13 mouse cellular contexts compared by ENCODE assay signal in the genomic region with DNA sequence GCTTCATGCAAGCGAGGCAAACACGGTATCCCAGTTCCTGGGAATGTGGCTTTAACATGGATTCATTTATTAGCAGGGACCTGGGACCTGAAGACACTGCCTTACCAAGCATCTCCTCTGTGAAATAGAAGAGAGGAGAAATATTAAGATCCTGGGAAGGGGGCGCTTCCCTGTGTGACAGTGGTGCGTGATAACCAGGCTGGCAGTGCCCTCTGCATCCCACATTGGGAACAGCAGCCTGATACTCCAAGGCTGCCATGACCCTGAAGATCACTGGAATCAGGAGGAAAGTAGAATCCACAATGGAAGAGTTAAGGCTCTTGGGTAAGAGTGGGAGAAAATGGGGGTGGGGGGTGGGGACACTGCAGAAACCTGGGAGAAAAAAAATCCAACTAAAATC. TPM values are rescaled to one million over a fixed set of nuclear protein-coding genes. Genes with fewer than 3 reads are reported as not detected.
DNase-seq lines count a peak whose midpoint lies in the region; ATAC-seq and TF ChIP-seq lines count a peak whose summit lies in the region.
"Had no signal": no experiment of that assay in that cellular context is flagged by ENCODE, and none has a peak within 500 bp of the region (broad histone marks: within the 10 kb centered on the region; RNA-seq: fewer than 3 reads in every experiment).

No protein-coding gene starts in this region.

- TF ChIP-seq CTCF in hindbrain, postnatal 0 days (IDR thresholded peaks at IDR 0.05; ENCODE audit: low read depth): peak; percentile 84
- TF ChIP-seq CTCF in olfactory bulb, adult 2 months (IDR thresholded peaks at IDR 0.05; ENCODE audit: insufficient read depth, low read depth, low read length): peak; percentile 64

- TF ChIP-seq POLR2A in olfactory bulb, adult 2 months (IDR thresholded peaks at IDR 0.05; ENCODE audit: insufficient read depth, low read depth, low read length): no peak

- H3K36me3 ChIP-seq in hindbrain, postnatal 0 days (ENCODE audit: insufficient read depth, low read length): no peaks in the 10 kb centered on the region
- no peaks in the 10 kb centered on the region for H3K36me3 ChIP-seq in hindbrain, embryonic 16.5 days (ENCODE audit: control insufficient read depth, insufficient read depth, low read length)
- no peaks in the 10 kb centered on the region for H3K36me3 ChIP-seq in midbrain, embryonic 10.5 days
- H3K36me3 ChIP-seq in midbrain, embryonic 16.5 days (ENCODE audit: control insufficient read depth, insufficient read depth, low read length): no peaks in the 10 kb centered on the region
- H3K36me3 ChIP-seq: embryonic facial prominence, embryonic 12.5 days; heart, embryonic 15.5 days; midbrain, embryonic 12.5 days had no signal

- WGBS in hindbrain, postnatal 0 days: 32% methylated on average over 4 of the region's 4 CpGs
- WGBS in hindbrain, embryonic 16.5 days: 28% methylated on average over 4 of the region's 4 CpGs
- whole genome bisulfite sequencing in midbrain, embryonic 10.5 days: 47% methylated on average over 4 of the region's 4 CpGs
- 44% methylated on average over 4 of the region's 4 CpGs for WGBS in midbrain, embryonic 16.5 days
- WGBS in olfactory bulb, adult 2 months: 28% methylated on average over 4 of the region's 4 CpGs

- ATAC-seq in hindbrain, postnatal 0 days: peak; percentile 55
- no peak for ATAC-seq in hindbrain, embryonic 16.5 days
- ATAC-seq in midbrain, embryonic 16.5 days: no peak

- no peak overlapping the region for H3K4me2 ChIP-seq in hindbrain, postnatal 0 days (ENCODE audit: low read depth, low read length)
- no peak overlapping the region for H3K4me2 ChIP-seq in hindbrain, embryonic 16.5 days (ENCODE audit: low read length)
- H3K4me2 ChIP-seq in midbrain, embryonic 16.5 days (ENCODE audit: low read length): no peak overlapping the region
- H3K4me2 ChIP-seq: embryonic facial prominence, embryonic 12.5 days; heart, embryonic 15.5 days; midbrain, embryonic 12.5 days had no signal

- peaks cover 48% of the 10 kb centered on the region for H3K27me3 ChIP-seq in hindbrain, postnatal 0 days (ENCODE audit: insufficient read depth, low read length)
- peaks cover 62% of the 10 kb centered on the region for H3K27me3 ChIP-seq in hindbrain, embryonic 16.5 days (replicated peaks; ENCODE audit: control insufficient read depth, insufficient read depth, low read length)
- peaks cover 95% of the 10 kb centered on the region for H3K27me3 ChIP-seq in midbrain, embryonic 10.5 days (ENCODE audit: low read depth, poor library complexity, severe bottlenecking)
- peaks cover 59% of the 10 kb centered on the region for H3K27me3 ChIP-seq in midbrain, embryonic 16.5 days (ENCODE audit: control insufficient read depth, insufficient read depth, low read depth, low read length)

- no peak overlapping the region for H3K27ac ChIP-seq in hindbrain, postnatal 0 days
- H3K27ac ChIP-seq in hindbrain, embryonic 16.5 days (ENCODE audit: low read depth, low read length): no peak overlapping the region
- H3K27ac ChIP-seq in midbrain, embryonic 10.5 days (replicated peaks): no peak overlapping the region
- no peak overlapping the region for H3K27ac ChIP-seq in midbrain, embryonic 16.5 days (ENCODE audit: low read length)
- no peak overlapping the region for H3K27ac ChIP-seq in olfactory bulb, adult 2 months (ENCODE audit: insufficient read depth, low read depth, low read length)
- H3K27ac ChIP-seq: embryonic facial prominence, embryonic 12.5 days; heart, embryonic 15.5 days; midbrain, embryonic 12.5 days had no signal

- H3K9me3 ChIP-seq in hindbrain, postnatal 0 days (ENCODE audit: low read length): no peaks in the 10 kb centered on the region
- peaks cover 4% of the 10 kb centered on the region for H3K9me3 ChIP-seq in hindbrain, embryonic 16.5 days (ENCODE audit: control insufficient read depth, low read length)
- no peaks in the 10 kb centered on the region for H3K9me3 ChIP-seq in midbrain, embryonic 10.5 days (replicated peaks)
- no peaks in the 10 kb centered on the region; the same call in 1 of the 2 replicates for H3K9me3 ChIP-seq in midbrain, embryonic 16.5 days (replicated peaks; ENCODE audit: control insufficient read depth, low read length, poor library complexity, severe bottlenecking)
- H3K9me3 ChIP-seq: embryonic facial prominence, embryonic 12.5 days; heart, embryonic 15.5 days; midbrain, embryonic 12.5 days had no signal

- DNase-seq in adrenal gland, postnatal 10 days: peak; percentile 19
- DNase-seq in adrenal gland, adult 8-10 months: no peak
- DNase-seq in hindbrain, postnatal 0 days (ENCODE audit: low spot score): peak; percentile 79
- peak; percentile 24 for DNase-seq in midbrain, embryonic 10.5 days (ENCODE audit: low spot score)
- no peak for DNase-seq in right cerebral cortex, postnatal 14 days
- DNase-seq: kidney, adult 18-20 months had no signal

- H3K9ac ChIP-seq in hindbrain, postnatal 0 days (replicated peaks; ENCODE audit: low read length): no peak overlapping the region
- H3K9ac ChIP-seq in hindbrain, embryonic 16.5 days (ENCODE audit: low read depth, low read length): no peak overlapping the region
- no peak overlapping the region for H3K9ac ChIP-seq in midbrain, embryonic 16.5 days (ENCODE audit: low read depth, low read length)
- H3K9ac ChIP-seq: embryonic facial prominence, embryonic 12.5 days; heart, embryonic 15.5 days; midbrain, embryonic 12.5 days had no signal

- no peak overlapping the region for H3K4me3 ChIP-seq in hindbrain, postnatal 0 days (ENCODE audit: low read length)
- H3K4me3 ChIP-seq in hindbrain, embryonic 16.5 days (ENCODE audit: low read length): no peak overlapping the region
- H3K4me3 ChIP-seq in midbrain, embryonic 10.5 days: no peak overlapping the region
- no peak overlapping the region for H3K4me3 ChIP-seq in midbrain, embryonic 16.5 days (ENCODE audit: low read depth, low read length)
- no peak overlapping the region for H3K4me3 ChIP-seq in olfactory bulb, adult 2 months (ENCODE audit: insufficient read depth, low read depth, low read length)
- H3K4me3 ChIP-seq: embryonic facial prominence, embryonic 12.5 days; heart, embryonic 15.5 days; midbrain, embryonic 12.5 days had no signal

- H3K4me1 ChIP-seq in hindbrain, postnatal 0 days (ENCODE audit: insufficient read depth, low read length): 0 out of 2 replicates have a peak, but pooled peaks cover 7% of the 10 kb centered on the region
- peaks cover 13% of the 10 kb centered on the region for H3K4me1 ChIP-seq in hindbrain, embryonic 16.5 days (ENCODE audit: control insufficient read depth, insufficient read depth, low read depth, low read length)
- peaks cover 36% of the 10 kb centered on the region for H3K4me1 ChIP-seq in midbrain, embryonic 10.5 days
- H3K4me1 ChIP-seq in midbrain, embryonic 16.5 days (ENCODE audit: control insufficient read depth, insufficient read depth, low read length): peaks cover 10% of the 10 kb centered on the region; the same call in 1 of the 2 replicates
- peaks cover 29% of the 10 kb centered on the region for H3K4me1 ChIP-seq in olfactory bulb, adult 2 months (ENCODE audit: control insufficient read depth, insufficient read depth, low read length)

RNA-seq across cellular contexts. Expression of gene Wnt1, which starts 1.7 kb away (rescaled TPM):
- total RNA-seq in adrenal gland, postnatal 10 days (2021): under 1 TPM in 1 of 2 experiments, not detected in 1; 0.12 TPM
- not detected for total RNA-seq in adrenal gland, adult 8-10 months (2022)
- 0.05 TPM in 1 of 2 replicates, not detected in the other for total RNA-seq in hindbrain, postnatal 0 days (2014; rRNA removed)
- polyA plus RNA-seq in hindbrain, postnatal 0 days (2015; fragmentation: Nextera tagmentation; extraction: Ambion mirVana): 0.52 and 0.59 TPM in 2 replicates
- polyA plus RNA-seq in hindbrain, embryonic 16.5 days (2015; fragmentation: Nextera tagmentation; extraction: Ambion mirVana): 1.2 and 2.3 TPM in 2 replicates
- 22.0 and 24.0 TPM in 2 replicates for polyA plus RNA-seq in midbrain, embryonic 10.5 days (2016; fragmentation: Nextera tagmentation; extraction: Ambion mirVana)
- 1.2 and 1.3 TPM in 2 replicates for polyA plus RNA-seq in midbrain, embryonic 16.5 days (2015; fragmentation: Nextera tagmentation; extraction: Ambion mirVana)
- not detected in 2 replicates for polyA plus RNA-seq in olfactory bulb, adult 2 months (2012; ENCODE audit: insufficient read depth, insufficient read length, low replicate concordance, missing spikeins)
- total RNA-seq: liver, adult 2 months had no signal
- polyA plus RNA-seq: heart, embryonic 15.5 days; liver, adult 2 months had no signal

RNA-seq across cellular contexts. Expression of gene Wnt10b, which starts 10.0 kb away (rescaled TPM):
- total RNA-seq in adrenal gland, postnatal 10 days (2021): 1 to 10 TPM in 1 of 2 experiments, under 1 TPM in 1; 0.96 to 1.1 TPM
- 10 to 100 TPM in 1 of 4 experiments, 1 to 10 TPM in 1, under 1 TPM in 2; 0.49 to 12.9 (median 5.0) TPM for total RNA-seq in adrenal gland, adult 8-10 months (2022)
- 1.4 and 4.5 TPM in 2 replicates for total RNA-seq in hindbrain, postnatal 0 days (2014; rRNA removed)
- polyA plus RNA-seq in hindbrain, postnatal 0 days (2015; fragmentation: Nextera tagmentation; extraction: Ambion mirVana): 0.29 TPM in 1 of 2 replicates, not detected in the other
- 0.06 TPM in 1 of 2 replicates, not detected in the other for polyA plus RNA-seq in hindbrain, embryonic 16.5 days (2015; fragmentation: Nextera tagmentation; extraction: Ambion mirVana)
- 0.14 and 0.24 TPM in 2 replicates for polyA plus RNA-seq in midbrain, embryonic 10.5 days (2016; fragmentation: Nextera tagmentation; extraction: Ambion mirVana)
- not detected in 2 replicates for polyA plus RNA-seq in midbrain, embryonic 16.5 days (2015; fragmentation: Nextera tagmentation; extraction: Ambion mirVana)
- polyA plus RNA-seq in olfactory bulb, adult 2 months (2012; ENCODE audit: insufficient read depth, insufficient read length, low replicate concordance, missing spikeins): not detected in 2 replicates
- total RNA-seq: liver, adult 2 months had no signal
- polyA plus RNA-seq: heart, embryonic 15.5 days; liver, adult 2 months had no signal

RNA-seq across cellular contexts. Expression of gene Ddn, which starts 21.4 kb away (rescaled TPM):
- under 1 TPM; 0.09 to 0.21 TPM for total RNA-seq in adrenal gland, postnatal 10 days (2021)
- total RNA-seq in adrenal gland, adult 8-10 months (2022): 1 to 10 TPM in 1 of 4 experiments, under 1 TPM in 3; 0.29 to 1.1 (median 0.61) TPM
- 2.7 and 6.5 TPM in 2 replicates for total RNA-seq in hindbrain, postnatal 0 days (2014; rRNA removed)
- polyA plus RNA-seq in hindbrain, postnatal 0 days (2015; fragmentation: Nextera tagmentation; extraction: Ambion mirVana): 0.45 and 0.64 TPM in 2 replicates
- 0.30 and 0.31 TPM in 2 replicates for polyA plus RNA-seq in hindbrain, embryonic 16.5 days (2015; fragmentation: Nextera tagmentation; extraction: Ambion mirVana)
- 0.54 and 0.82 TPM in 2 replicates for polyA plus RNA-seq in midbrain, embryonic 10.5 days (2016; fragmentation: Nextera tagmentation; extraction: Ambion mirVana)
- 0.35 and 0.42 TPM in 2 replicates for polyA plus RNA-seq in midbrain, embryonic 16.5 days (2015; fragmentation: Nextera tagmentation; extraction: Ambion mirVana)
- 108 TPM in 1 of 2 replicates, not detected in the other for polyA plus RNA-seq in olfactory bulb, adult 2 months (2012; ENCODE audit: insufficient read depth, insufficient read length, low replicate concordance, missing spikeins)
- total RNA-seq: liver, adult 2 months had no signal
- polyA plus RNA-seq: liver, adult 2 months had no signal

RNA-seq across cellular contexts. Expression of gene Arf3, which starts 24.9 kb away (rescaled TPM):
- total RNA-seq in adrenal gland, postnatal 10 days (2021): 10 to 100 TPM; 92.4 to 94.7 TPM
- 100 to 1,000 TPM; 153 to 163 (median 159) TPM for total RNA-seq in adrenal gland, adult 8-10 months (2022)
- total RNA-seq in hindbrain, postnatal 0 days (2014; rRNA removed): 127 TPM in 2 replicates
- polyA plus RNA-seq in hindbrain, postnatal 0 days (2015; fragmentation: Nextera tagmentation; extraction: Ambion mirVana): 80.7 and 92.9 TPM in 2 replicates
- 107 TPM in 2 replicates for polyA plus RNA-seq in hindbrain, embryonic 16.5 days (2015; fragmentation: Nextera tagmentation; extraction: Ambion mirVana)
- polyA plus RNA-seq in midbrain, embryonic 10.5 days (2016; fragmentation: Nextera tagmentation; extraction: Ambion mirVana): 41.2 and 43.2 TPM in 2 replicates
- 96.4 and 102 TPM in 2 replicates for polyA plus RNA-seq in midbrain, embryonic 16.5 days (2015; fragmentation: Nextera tagmentation; extraction: Ambion mirVana)
- 167 TPM in 1 of 2 replicates, not detected in the other for polyA plus RNA-seq in olfactory bulb, adult 2 months (2012; ENCODE audit: insufficient read depth, insufficient read length, low replicate concordance, missing spikeins)

RNA-seq across cellular contexts. Expression of gene Prkag1, which starts 43.4 kb away (rescaled TPM):
- 10 to 100 TPM; 65.7 to 71.5 TPM for total RNA-seq in adrenal gland, postnatal 10 days (2021)
- 10 to 100 TPM; 76.0 to 83.8 (median 79.2) TPM for total RNA-seq in adrenal gland, adult 8-10 months (2022)
- total RNA-seq in hindbrain, postnatal 0 days (2014; rRNA removed): 62.4 and 99.4 TPM in 2 replicates
- polyA plus RNA-seq in hindbrain, postnatal 0 days (2015; fragmentation: Nextera tagmentation; extraction: Ambion mirVana): 61.1 and 62.3 TPM in 2 replicates
- 72.5 and 74.4 TPM in 2 replicates for polyA plus RNA-seq in hindbrain, embryonic 16.5 days (2015; fragmentation: Nextera tagmentation; extraction: Ambion mirVana)
- polyA plus RNA-seq in midbrain, embryonic 10.5 days (2016; fragmentation: Nextera tagmentation; extraction: Ambion mirVana): 90.4 and 94.9 TPM in 2 replicates
- polyA plus RNA-seq in midbrain, embryonic 16.5 days (2015; fragmentation: Nextera tagmentation; extraction: Ambion mirVana): 72.9 and 73.1 TPM in 2 replicates
- not detected in 2 replicates for polyA plus RNA-seq in olfactory bulb, adult 2 months (2012; ENCODE audit: insufficient read depth, insufficient read length, low replicate concordance, missing spikeins)

Comparison
In these comparisons a context has a peak if more than half of its experiments do, and no peak if none do; other contexts are left out.
1. DNase-seq: peak in adrenal gland, postnatal 10 days (single experiment), hindbrain, postnatal 0 days (single experiment) and midbrain, embryonic 10.5 days (single experiment); none in adrenal gland, adult 8-10 months (single experiment) and right cerebral cortex, postnatal 14 days (single experiment).